Mouse (Mus musculus) monocyte, adult 59 days (primary cell): ENCODE measurements around the gene Gpx8. TPM values are rescaled to one million over a fixed set of nuclear protein-coding genes. Genes with fewer than 3 reads are reported as not detected.

Experiments
- total RNA-seq, 2 experiments: library from RNA; stranded (reverse); gene quantifications; one replicate each; pipeline ENCODE4 v1.2.4; 2023

Gpx8 gene
- not detected for total RNA-seq

GRCm38 (mm10) chr13:113046211-113046883 is at the start of gene Gpx8:
TSS of gene Gpx8 (minus strand) at chr13:113046410.

DNA sequence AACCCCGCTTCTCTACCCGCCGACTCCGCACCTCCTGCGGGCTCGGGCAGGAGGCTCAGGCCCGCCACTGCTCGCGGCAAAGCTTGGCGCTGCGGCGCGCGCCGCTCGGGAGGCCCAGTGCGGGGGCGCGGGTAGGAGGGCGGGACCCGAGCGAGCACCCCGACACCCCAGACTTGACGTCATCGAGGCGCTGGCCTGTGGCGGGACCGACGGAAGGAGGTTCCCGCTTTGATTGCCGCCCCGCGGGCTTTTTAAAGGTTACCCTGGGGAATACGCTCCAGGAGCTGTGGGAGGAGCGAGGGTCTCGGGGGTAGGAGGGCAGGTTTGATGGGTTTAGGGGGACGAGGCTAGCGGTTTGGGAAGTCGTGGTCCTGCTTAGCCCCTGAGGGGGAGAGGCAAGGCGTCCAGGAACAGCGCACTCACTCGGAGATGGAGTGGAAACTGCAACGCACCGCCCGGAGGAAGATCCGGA is 11.2 kb downstream of the Gpx8 start, which contains the start of gene Cdc20b:
Gene Cdc20b (plus strand): TSS at position 162 of the 472 bp plus-strand sequence.

GRCm38 (mm10) chr13:112993531-112994152 is 52.6 kb downstream of the Gpx8 start, which contains the start of gene Mcidas:
TSS of gene Mcidas (plus strand) at chr13:112993845.

Other genes with a start within 250 kb of the Gpx8 start
- 1 to 10 TPM; 9.4 TPM for gene Plpp1, start 245.6 kb downstream of the Gpx8 start, total RNA-seq
- gene Mtrex, start 119.0 kb downstream of the Gpx8 start, total RNA-seq, result 10 to 100 TPM; 36.4 to 47.3 TPM
- gene Dhx29, start 119.0 kb downstream of the Gpx8 start, total RNA-seq, result 10 to 100 TPM; 12.3 to 13.6 TPM
- gene Ccno, start 58.6 kb downstream of the Gpx8 start, total RNA-seq, result 1 to 10 TPM in 1 of 2 experiments, under 1 TPM in 1; 0.27 to 1.0 TPM
- gene Mcidas, start 52.6 kb downstream of the Gpx8 start, total RNA-seq, result not detected
- gene Cdc20b, start 11.3 kb downstream of the Gpx8 start, total RNA-seq, result not detected
- under 1 TPM in 1 of 2 experiments, not detected in 1; 0.97 TPM for gene Gzma, start 54.6 kb upstream of the Gpx8 start, total RNA-seq
- gene Esm1, start 163.2 kb upstream of the Gpx8 start, total RNA-seq, result not detected
- gene Gzmk, start 179.5 kb upstream of the Gpx8 start, total RNA-seq, result not detected
- gene BC067074, start 246.7 kb upstream of the Gpx8 start, total RNA-seq, result under 1 TPM; 0.43 to 0.92 TPM